ENCODE assay signal across 15 mouse cellular contexts in the genomic region with DNA sequence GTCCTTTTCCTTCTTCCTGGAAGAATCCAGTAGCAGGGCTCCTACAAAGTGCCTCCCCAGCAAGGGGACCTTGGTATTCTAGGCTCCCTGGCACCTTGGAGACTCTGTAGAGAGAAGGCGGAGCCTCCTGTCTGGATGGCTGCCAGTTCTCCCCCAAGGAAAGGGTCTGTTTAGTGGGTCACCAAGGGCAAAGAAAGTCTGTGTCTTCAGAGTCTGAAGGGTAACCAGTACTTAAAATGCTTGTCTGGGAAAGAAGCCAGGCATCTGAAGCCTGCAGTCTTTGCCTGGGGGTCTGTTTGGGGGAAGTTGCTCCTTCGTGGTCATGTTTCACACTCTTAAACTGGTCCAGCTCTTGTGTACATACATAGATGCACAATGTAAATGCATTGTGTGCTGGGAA. TPM values are rescaled to one million over a fixed set of nuclear protein-coding genes. Genes with fewer than 3 reads are reported as not detected.
DNase-seq lines count a peak whose midpoint lies in the region; ATAC-seq lines count a peak whose summit lies in the region.
"Had no signal": no experiment of that assay in that cellular context is flagged by ENCODE, and none has a peak within 500 bp of the region (broad histone marks: within the 10 kb centered on the region; RNA-seq: fewer than 3 reads in every experiment).

No protein-coding gene starts in this region.

- H3K9ac ChIP-seq in forebrain, embryonic 12.5 days: no peak overlapping the region
- H3K9ac ChIP-seq in forebrain, embryonic 11.5 days (ENCODE audit: low read length): no peak overlapping the region
- no peak overlapping the region for H3K9ac ChIP-seq in hindbrain, embryonic 12.5 days
- H3K9ac ChIP-seq in hindbrain, embryonic 16.5 days (ENCODE audit: low read depth, low read length): no peak overlapping the region
- no peak overlapping the region for H3K9ac ChIP-seq in neural tube, embryonic 13.5 days
- no peak overlapping the region for H3K9ac ChIP-seq in limb, embryonic 15.5 days

- no peaks in the 10 kb centered on the region for H3K27me3 ChIP-seq in forebrain, embryonic 12.5 days
- no peaks in the 10 kb centered on the region for H3K27me3 ChIP-seq in forebrain, embryonic 11.5 days (ENCODE audit: control insufficient read depth, insufficient read depth, low read length)
- H3K27me3 ChIP-seq in hindbrain, embryonic 12.5 days: no peaks in the 10 kb centered on the region
- H3K27me3 ChIP-seq in hindbrain, embryonic 16.5 days (replicated peaks; ENCODE audit: control insufficient read depth, insufficient read depth, low read length): no peaks in the 10 kb centered on the region
- H3K27me3 ChIP-seq in neural tube, embryonic 13.5 days: no peaks in the 10 kb centered on the region
- no peaks in the 10 kb centered on the region for H3K27me3 ChIP-seq in limb, embryonic 15.5 days

- H3K36me3 ChIP-seq in forebrain, embryonic 12.5 days (replicated peaks): 0 out of 2 replicates have a peak, but pooled peaks cover 2% of the 10 kb centered on the region
- no peaks in the 10 kb centered on the region; the same call in 1 of the 2 replicates for H3K36me3 ChIP-seq in forebrain, embryonic 11.5 days (ENCODE audit: control insufficient read depth, insufficient read depth, low read length)
- no peaks in the 10 kb centered on the region for H3K36me3 ChIP-seq in hindbrain, embryonic 12.5 days
- H3K36me3 ChIP-seq in hindbrain, embryonic 16.5 days (ENCODE audit: control insufficient read depth, insufficient read depth, low read length): no peaks in the 10 kb centered on the region
- H3K36me3 ChIP-seq in neural tube, embryonic 13.5 days: no peaks in the 10 kb centered on the region
- H3K36me3 ChIP-seq in limb, embryonic 15.5 days: peaks cover 3% of the 10 kb centered on the region; the same call in 1 of the 2 replicates

- no peak overlapping the region for H3K4me2 ChIP-seq in forebrain, embryonic 12.5 days
- H3K4me2 ChIP-seq in forebrain, embryonic 11.5 days (ENCODE audit: low read depth, low read length, severe bottlenecking): no peak overlapping the region
- no peak overlapping the region for H3K4me2 ChIP-seq in hindbrain, embryonic 12.5 days (replicated peaks)
- no peak overlapping the region for H3K4me2 ChIP-seq in hindbrain, embryonic 16.5 days (ENCODE audit: low read length)
- H3K4me2 ChIP-seq in neural tube, embryonic 13.5 days: no peak overlapping the region
- H3K4me2 ChIP-seq in limb, embryonic 15.5 days: no peak overlapping the region
- H3K4me2 ChIP-seq: liver, embryonic 11.5 days had no signal

- no peak for DNase-seq in forebrain, embryonic 11.5 days (ENCODE audit: low spot score)
- no peak for DNase-seq in neural tube, embryonic 10.5 days (ENCODE audit: extremely low spot score, low spot score)
- DNase-seq in adrenal gland, postnatal 14 days: no peak
- DNase-seq: adrenal gland, postnatal 25 days; gastrocnemius, postnatal 10 days; kidney, postnatal 10 days; lung, postnatal 10 days; right cerebral cortex, adult 18-20 months had no signal

- WGBS in forebrain, embryonic 12.5 days: 75% methylated on average over 2 of the region's 2 CpGs
- 81% methylated on average over 2 of the region's 2 CpGs for WGBS in forebrain, embryonic 11.5 days
- WGBS in hindbrain, embryonic 12.5 days: 71% methylated on average over 2 of the region's 2 CpGs
- 56% methylated on average over 2 of the region's 2 CpGs for WGBS in hindbrain, embryonic 16.5 days
- 76% methylated on average over 2 of the region's 2 CpGs for WGBS in neural tube, embryonic 13.5 days
- 32% methylated on average over 2 of the region's 2 CpGs for WGBS in limb, embryonic 15.5 days

- ATAC-seq in forebrain, embryonic 12.5 days (ENCODE audit: low FRiP score): no peak
- ATAC-seq in forebrain, embryonic 11.5 days (replicated peaks; ENCODE audit: low FRiP score): no peak
- no peak for ATAC-seq in hindbrain, embryonic 12.5 days (ENCODE audit: low FRiP score)
- no peak for ATAC-seq in hindbrain, embryonic 16.5 days
- ATAC-seq in neural tube, embryonic 13.5 days (ENCODE audit: low read depth): no peak
- no peak for ATAC-seq in limb, embryonic 15.5 days (ENCODE audit: insufficient number of reproducible peaks, low FRiP score, low TSS enrichment, low read depth)

- H3K4me1 ChIP-seq in forebrain, embryonic 12.5 days: peaks cover 65% of the 10 kb centered on the region
- H3K4me1 ChIP-seq in forebrain, embryonic 11.5 days (replicated peaks; ENCODE audit: control insufficient read depth, insufficient read depth, low read length): peaks cover 4% of the 10 kb centered on the region; the same call in 1 of the 2 replicates
- peaks cover 92% of the 10 kb centered on the region for H3K4me1 ChIP-seq in hindbrain, embryonic 12.5 days
- peaks cover 55% of the 10 kb centered on the region for H3K4me1 ChIP-seq in hindbrain, embryonic 16.5 days (ENCODE audit: control insufficient read depth, insufficient read depth, low read depth, low read length)
- peaks cover 96% of the 10 kb centered on the region for H3K4me1 ChIP-seq in neural tube, embryonic 13.5 days (replicated peaks)
- peaks cover 59% of the 10 kb centered on the region for H3K4me1 ChIP-seq in limb, embryonic 15.5 days

- peak overlapping the region; percentile 6; the same call in 1 of the 2 replicates for H3K27ac ChIP-seq in forebrain, embryonic 12.5 days
- H3K27ac ChIP-seq in forebrain, embryonic 11.5 days (ENCODE audit: low read depth, low read length): no peak overlapping the region
- H3K27ac ChIP-seq in hindbrain, embryonic 12.5 days: peak overlapping the region; percentile 30; the same call in 1 of the 2 replicates
- H3K27ac ChIP-seq in hindbrain, embryonic 16.5 days (ENCODE audit: low read depth, low read length): no peak overlapping the region
- H3K27ac ChIP-seq in neural tube, embryonic 13.5 days (replicated peaks): 0 out of 2 replicates have a peak overlapping the region, but pooled peaks have one; percentile 35
- peak overlapping the region; percentile 51; the same call in 1 of the 2 replicates for H3K27ac ChIP-seq in limb, embryonic 15.5 days
- H3K27ac ChIP-seq: midbrain, embryonic 10.5 days had no signal

- H3K4me3 ChIP-seq in forebrain, embryonic 12.5 days (replicated peaks): no peak overlapping the region
- H3K4me3 ChIP-seq in forebrain, embryonic 11.5 days (ENCODE audit: low read depth, low read length): no peak overlapping the region
- no peak overlapping the region for H3K4me3 ChIP-seq in hindbrain, embryonic 12.5 days
- H3K4me3 ChIP-seq in hindbrain, embryonic 16.5 days (ENCODE audit: low read length): no peak overlapping the region
- no peak overlapping the region for H3K4me3 ChIP-seq in neural tube, embryonic 13.5 days
- H3K4me3 ChIP-seq in limb, embryonic 15.5 days: no peak overlapping the region
- H3K4me3 ChIP-seq: midbrain, embryonic 10.5 days had no signal

- no peaks in the 10 kb centered on the region for H3K9me3 ChIP-seq in forebrain, embryonic 12.5 days
- no peaks in the 10 kb centered on the region for H3K9me3 ChIP-seq in forebrain, embryonic 11.5 days (ENCODE audit: control insufficient read depth, low read length)
- no peaks in the 10 kb centered on the region for H3K9me3 ChIP-seq in hindbrain, embryonic 12.5 days (replicated peaks)
- H3K9me3 ChIP-seq in hindbrain, embryonic 16.5 days (ENCODE audit: control insufficient read depth, low read length): no peaks in the 10 kb centered on the region
- H3K9me3 ChIP-seq in neural tube, embryonic 13.5 days: no peaks in the 10 kb centered on the region
- H3K9me3 ChIP-seq in limb, embryonic 15.5 days: no peaks in the 10 kb centered on the region
- H3K9me3 ChIP-seq: midbrain, embryonic 10.5 days had no signal

RNA-seq across cellular contexts. Expression of a gene that starts 29.3 kb away (rescaled TPM):
- 32.4 and 37.9 TPM in 2 replicates for polyA plus RNA-seq in forebrain, embryonic 12.5 days (2016; fragmentation: Nextera tagmentation; extraction: Ambion mirVana)
- polyA plus RNA-seq in forebrain, embryonic 11.5 days (2014; fragmentation: Nextera tagmentation; extraction: Ambion mirVana): 23.4 and 26.9 TPM in 2 replicates
- polyA plus RNA-seq in hindbrain, embryonic 12.5 days (2016; fragmentation: Nextera tagmentation; extraction: Ambion mirVana): 35.9 and 41.0 TPM in 2 replicates
- 48.8 and 50.1 TPM in 2 replicates for polyA plus RNA-seq in hindbrain, embryonic 16.5 days (2015; fragmentation: Nextera tagmentation; extraction: Ambion mirVana)
- polyA plus RNA-seq in neural tube, embryonic 13.5 days (2015; fragmentation: Nextera tagmentation; extraction: Ambion mirVana): 34.9 and 38.6 TPM in 2 replicates
- polyA plus RNA-seq in limb, embryonic 15.5 days (2015; fragmentation: Nextera tagmentation; extraction: Ambion mirVana): 10.4 and 10.6 TPM in 2 replicates
- total RNA-seq in adrenal gland, postnatal 14 days (2021): 20.6 and 24.8 TPM in 2 replicates

Comparison
In these comparisons a context has a peak if more than half of its experiments do, and no peak if none do; other contexts are left out.
1. H3K27ac ChIP-seq: peak in forebrain, embryonic 12.5 days (single experiment), hindbrain, embryonic 12.5 days (single experiment), neural tube, embryonic 13.5 days (single experiment) and limb, embryonic 15.5 days (single experiment); none in forebrain, embryonic 11.5 days (single experiment) and hindbrain, embryonic 16.5 days (single experiment).